ENCODE assay signal across 21 mouse cellular contexts in genomic region chr4:4549893-4550292, GRCm38 (mm10).
DNase-seq lines count a peak whose midpoint lies in the region; ATAC-seq and TF ChIP-seq lines count a peak whose summit lies in the region.
"Had no signal": no experiment of that assay in that cellular context is flagged by ENCODE, and none has a peak within 500 bp of the region (broad histone marks: within the 10 kb centered on the region; RNA-seq: fewer than 3 reads in every experiment).

No protein-coding gene starts in this region.

- in situ Hi-C loops in ES-E14 (cut with MboI; ENCODE audit: low sequenced_read_pairs in 2 of 2, unreplicated experiment in 2 of 2) = no loop called here

- H3K36me3 ChIP-seq in ES-Bruce4 (ENCODE audit: control insufficient read depth, insufficient read depth, low read length, poor library complexity, severe bottlenecking) = no peaks in the 10 kb centered on the region
- no peaks in the 10 kb centered on the region for H3K36me3 ChIP-seq in ES-E14 (ENCODE audit: control insufficient read depth, insufficient read depth, low read length, poor library complexity, severe bottlenecking)
- H3K36me3 ChIP-seq in kidney, embryonic 15.5 days = no peaks in the 10 kb centered on the region
- H3K36me3 ChIP-seq: embryonic facial prominence, embryonic 13.5 days; embryonic facial prominence, embryonic 15.5 days; forebrain, embryonic 15.5 days had no signal

- 86% methylated on average over 4 of the region's 4 CpGs for WGBS in kidney, embryonic 15.5 days

- DNase-seq in ES-E14 (ENCODE audit: low read depth, low spot score) = no peak
- DNase-seq in ZHBTc4 (ENCODE audit: low read depth, low spot score) = peak; percentile 92
- DNase-seq in lung, postnatal 25 days (ENCODE audit: low spot score) = no peak
- DNase-seq: adrenal gland, adult 8-10 months; adrenal gland, postnatal 14 days; adrenal gland, postnatal 36 days; B cell, adult 2 months; cerebellum, adult 11-12 months; cerebellum, adult 2 months; cerebellum, adult 9-10 months; cerebellum, postnatal 10 days; cerebellum, postnatal 25 days; forebrain, postnatal 0 days had no signal

- H3K27ac ChIP-seq in ES-Bruce4 (ENCODE audit: insufficient read depth, low read length) (peak overlapping the region; percentile 81), ES-E14 (ENCODE audit: insufficient read depth, low read depth, low read length, poor library complexity, severe bottlenecking) (peak overlapping the region; percentile 99)
- H3K27ac ChIP-seq in kidney, embryonic 15.5 days = no peak overlapping the region
- H3K27ac ChIP-seq: embryonic facial prominence, embryonic 13.5 days; embryonic facial prominence, embryonic 15.5 days; forebrain, embryonic 13.5 days; forebrain, embryonic 15.5 days had no signal

- H3K9ac ChIP-seq in ES-Bruce4 (ENCODE audit: low read depth, poor library complexity, severe bottlenecking) (no peak overlapping the region), ES-E14 (ENCODE audit: insufficient read depth, low read depth, low read length, poor library complexity, severe bottlenecking) (no peak overlapping the region)
- H3K9ac ChIP-seq in kidney, embryonic 15.5 days = no peak overlapping the region
- H3K9ac ChIP-seq: embryonic facial prominence, embryonic 13.5 days; embryonic facial prominence, embryonic 15.5 days; forebrain, embryonic 13.5 days; forebrain, embryonic 15.5 days; forebrain, postnatal 0 days had no signal

- no peak for TF ChIP-seq CTCF in ES-Bruce4 (IDR thresholded peaks at IDR 0.05; ENCODE audit: low read depth, low read length)

- H3K4me3 ChIP-seq in ES-Bruce4 (ENCODE audit: low read depth, low read length) (no peak overlapping the region), ES-E14 (ENCODE audit: insufficient read depth in 1 of 2, low read depth in 1 of 2, low read length in 2 of 2, poor library complexity in 1 of 2, severe bottlenecking in 1 of 2) (no peak overlapping the region)
- H3K4me3 ChIP-seq in kidney, embryonic 15.5 days (replicated peaks) = no peak overlapping the region
- H3K4me3 ChIP-seq: embryonic facial prominence, embryonic 13.5 days; embryonic facial prominence, embryonic 15.5 days; forebrain, embryonic 13.5 days; forebrain, embryonic 15.5 days had no signal

- peaks cover 14% of the 10 kb centered on the region for H3K9me3 ChIP-seq in ES-Bruce4 (replicated peaks; ENCODE audit: control insufficient read depth, insufficient read depth, low read length, poor library complexity, severe bottlenecking)
- peaks cover 2% of the 10 kb centered on the region for H3K9me3 ChIP-seq in ES-E14 (ENCODE audit: control insufficient read depth, insufficient read depth, low read depth, low read length)
- no peaks in the 10 kb centered on the region for H3K9me3 ChIP-seq in kidney, embryonic 15.5 days (replicated peaks)
- H3K9me3 ChIP-seq: embryonic facial prominence, embryonic 13.5 days; embryonic facial prominence, embryonic 15.5 days; forebrain, embryonic 13.5 days; forebrain, embryonic 15.5 days had no signal

- TF ChIP-seq POLR2A in ES-Bruce4 (IDR thresholded peaks at IDR 0.05; ENCODE audit: insufficient read depth, low read length) = no peak

- no peak overlapping the region for H3K4me2 ChIP-seq in kidney, embryonic 15.5 days
- H3K4me2 ChIP-seq: embryonic facial prominence, embryonic 13.5 days; embryonic facial prominence, embryonic 15.5 days; forebrain, embryonic 13.5 days; forebrain, embryonic 15.5 days had no signal

- peak; percentile 69; the same call in 1 of the 2 replicates for TF ChIP-seq EP300 in ES-Bruce4 (IDR thresholded peaks at IDR 0.05; ENCODE audit: insufficient read depth, low read depth, low read length)

- H3K4me1 ChIP-seq in ES-Bruce4 (ENCODE audit: control insufficient read depth, insufficient read depth, low read length) = no peaks in the 10 kb centered on the region
- peaks cover 0 to 10% of the 10 kb centered on the region in 2 experiments; a peak in 1 of 4 replicates for H3K4me1 ChIP-seq in ES-E14 (ENCODE audit: control insufficient read depth in 2 of 2, insufficient read depth in 2 of 2, low read length in 2 of 2, poor library complexity in 1 of 2)
- H3K4me1 ChIP-seq in kidney, embryonic 15.5 days = no peaks in the 10 kb centered on the region
- H3K4me1 ChIP-seq: embryonic facial prominence, embryonic 13.5 days; embryonic facial prominence, embryonic 15.5 days; forebrain, embryonic 13.5 days; forebrain, embryonic 15.5 days had no signal

- no peaks in the 10 kb centered on the region for H3K27me3 ChIP-seq in ES-Bruce4 (ENCODE audit: control insufficient read depth, insufficient read depth, low read length, poor library complexity, severe bottlenecking)
- H3K27me3 ChIP-seq in kidney, embryonic 15.5 days = no peaks in the 10 kb centered on the region
- H3K27me3 ChIP-seq: CH12.LX; embryonic facial prominence, embryonic 13.5 days; embryonic facial prominence, embryonic 15.5 days; forebrain, embryonic 13.5 days; forebrain, embryonic 15.5 days had no signal

- no peak for ATAC-seq in kidney, embryonic 15.5 days (replicated peaks; ENCODE audit: low FRiP score)
- ATAC-seq: CD4-positive, CD25-positive, alpha-beta regulatory T cell, adult 4 months; forebrain, embryonic 13.5 days; forebrain, embryonic 15.5 days; forebrain, postnatal 0 days had no signal

TF ChIP-seq in ES-E14, 5 proteins besides CTCF, POLR2A, EP300 and RAD21:
- TF ChIP-seq ZNF384 (IDR thresholded peaks at IDR 0.05; ENCODE audit: low read depth, low read length) = no peak
- no peak for TF ChIP-seq CHD2 (IDR thresholded peaks at IDR 0.05; ENCODE audit: low read depth, low read length)
- no peak for TF ChIP-seq ZC3H11A (IDR thresholded peaks at IDR 0.05; ENCODE audit: borderline replicate concordance, low read depth, low read length)
- no peak for TF ChIP-seq MAFK (IDR thresholded peaks at IDR 0.05; ENCODE audit: insufficient read depth, low read depth, low read length)
- no peak for TF ChIP-seq HCFC1 (IDR thresholded peaks at IDR 0.05; ENCODE audit: borderline replicate concordance, insufficient read depth, low read length)
TF ChIP-seq in ES-E14: peak in this region for 0.
